Mouse (Mus musculus): ENCODE measurements around the gene Ppan. TPM values are rescaled to one million over a fixed set of nuclear protein-coding genes. Genes with fewer than 3 reads are reported as not detected.
A peak's percentile ranks its signal among the peaks of the same experiment; 100 is the strongest.

Ppan gene
- polyA plus RNA-seq (2016; fragmentation: Nextera tagmentation; extraction: Ambion mirVana), result 63.2 and 66.9 TPM in 2 replicates

DNA sequence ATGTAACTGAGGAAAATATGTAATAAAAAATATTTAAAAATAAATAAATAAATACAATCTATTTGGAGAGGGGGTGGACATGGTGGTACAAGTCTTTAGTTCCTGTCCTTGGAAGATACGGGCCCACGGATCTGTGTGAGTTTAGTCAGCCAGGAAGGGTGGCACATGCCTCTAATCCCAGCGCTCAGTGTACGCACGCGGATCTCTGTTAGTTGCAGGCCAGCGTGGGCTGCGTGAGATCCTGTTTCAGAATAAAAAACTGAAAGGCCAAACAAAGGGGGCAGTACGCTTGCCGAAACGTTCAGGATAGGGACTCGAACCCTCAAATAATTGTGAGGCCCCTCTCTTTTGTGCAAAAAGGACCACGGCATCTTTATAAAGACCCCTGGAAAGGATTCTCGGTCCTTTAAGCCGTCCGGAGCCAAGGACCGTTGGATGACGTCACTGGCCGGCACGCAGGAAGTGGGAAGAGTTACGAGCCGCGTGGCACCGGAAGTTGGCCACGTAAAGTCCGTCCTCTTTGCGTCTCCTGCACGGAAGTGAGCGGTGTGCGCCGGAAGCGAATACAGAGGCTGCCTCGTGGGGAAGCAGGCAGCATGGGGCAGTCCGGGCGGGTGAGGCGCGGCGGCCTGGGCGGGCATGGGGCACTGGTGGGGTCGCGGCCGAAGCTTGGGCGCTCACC is at the start of gene Ppan:
TSS of gene Ppan (plus strand) at position 472 of the 682 bp plus-strand sequence.
- Histone ChIP-seq H3K4me2 (peak within 1 kb of the TSS; percentile 91), H3K9me3 (peaks cover 2% of the 10 kb centered on the region; the same call in 1 of the 2 replicates), H3K27ac (peak within 1 kb of the TSS; percentile 90), H3K9ac (peak within 1 kb of the TSS; percentile 86), H3K27me3 (no peaks in the 10 kb centered on the region), H3K36me3 (replicated peaks) (peaks cover 36% of the 10 kb centered on the region), H3K4me1 (peaks cover 10% of the 10 kb centered on the region), H3K4me3 (replicated peaks) (peak within 1 kb of the TSS; percentile 84)
- under 1% methylated on average over 43 of the region's 43 CpGs for WGBS
- peak; percentile 96 for ATAC-seq (ENCODE audit: low FRiP score)

DNA sequence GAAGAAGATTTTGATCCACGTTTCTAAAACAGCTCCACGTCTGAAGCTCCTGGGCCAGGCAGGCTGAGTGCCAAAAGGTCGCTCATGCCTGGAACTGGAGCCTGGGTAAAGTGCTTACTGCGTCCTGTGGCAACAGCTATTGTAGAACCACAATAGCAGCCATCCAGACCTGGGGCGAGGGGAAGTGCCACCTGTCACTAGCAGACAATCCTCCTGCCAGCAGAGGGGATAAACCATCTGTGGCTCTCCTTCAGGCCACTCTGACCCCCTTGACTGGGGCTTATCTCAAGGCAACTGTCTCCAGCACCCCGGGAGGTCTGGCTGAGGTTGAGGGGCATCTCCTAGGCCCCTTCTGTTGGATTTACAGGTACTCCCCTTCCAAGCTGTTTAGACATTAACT is 49.0 kb upstream of the Ppan start:
- no peak overlapping the region for H3K27ac ChIP-seq
- no peaks in the 10 kb centered on the region for H3K27me3 ChIP-seq
- 59% methylated on average over 6 of the region's 6 CpGs for WGBS
- no peak overlapping the region for H3K4me3 ChIP-seq (replicated peaks)
- H3K9me3 ChIP-seq, result no peaks in the 10 kb centered on the region
- H3K4me2 ChIP-seq, result no peak overlapping the region
- H3K4me1 ChIP-seq, result no peaks in the 10 kb centered on the region
- H3K9ac ChIP-seq, result no peak overlapping the region
- no peak for ATAC-seq (ENCODE audit: low FRiP score)
- H3K36me3 ChIP-seq (replicated peaks), result no peaks in the 10 kb centered on the region

DNA sequence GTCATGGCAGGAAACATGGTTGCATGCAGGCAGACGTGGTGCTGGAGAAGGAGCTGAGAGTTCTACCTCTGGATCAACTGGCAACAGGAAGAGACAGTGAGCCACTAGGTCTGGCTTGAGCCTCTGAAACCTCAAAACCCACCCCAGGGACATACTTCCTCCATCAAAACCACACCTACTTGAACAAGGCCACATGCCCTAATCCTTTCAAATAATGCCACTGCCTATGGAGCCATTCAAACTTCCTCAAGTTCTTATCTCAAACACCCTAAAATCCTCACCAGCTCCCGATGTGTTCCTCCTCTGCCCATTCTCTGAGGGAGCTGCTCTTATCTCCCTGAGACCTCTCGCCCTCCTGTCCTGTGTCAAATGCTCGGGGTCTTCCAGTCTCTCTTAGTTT is 45.8 kb upstream of the Ppan start:
- no peak overlapping the region for H3K9ac ChIP-seq
- 79% methylated on average over 4 of the region's 4 CpGs for WGBS
- no peaks in the 10 kb centered on the region for H3K27me3 ChIP-seq
- no peaks in the 10 kb centered on the region for H3K9me3 ChIP-seq
- H3K4me3 ChIP-seq (replicated peaks), result no peak overlapping the region
- H3K36me3 ChIP-seq (replicated peaks), result no peaks in the 10 kb centered on the region
- no peak overlapping the region for H3K4me2 ChIP-seq
- ATAC-seq (ENCODE audit: low FRiP score), result no peak
- no peaks in the 10 kb centered on the region for H3K4me1 ChIP-seq
- H3K27ac ChIP-seq, result no peak overlapping the region

DNA sequence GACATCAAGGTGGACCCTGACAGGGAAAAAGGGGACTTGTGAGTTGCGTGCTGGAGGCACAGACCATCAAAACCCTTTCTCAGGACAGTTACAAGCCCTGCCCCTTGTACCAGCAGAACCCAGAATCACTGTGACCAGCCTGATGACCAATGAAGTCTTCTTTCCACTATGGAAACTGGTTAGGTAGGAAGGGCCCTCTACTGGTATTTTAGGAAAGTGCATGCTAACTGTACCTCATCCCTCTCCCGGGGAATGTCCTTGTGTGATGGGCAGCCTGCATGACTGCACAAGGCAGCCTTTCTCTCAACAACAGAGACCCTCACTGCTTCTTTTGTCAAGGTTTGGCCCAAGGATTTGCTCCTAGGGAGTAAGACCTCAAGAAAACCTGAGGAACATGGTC is 45.3 kb upstream of the Ppan start:
- H3K27ac ChIP-seq, result no peak overlapping the region
- WGBS, result 35% methylated on average over 2 of the region's 2 CpGs
- H3K36me3 ChIP-seq (replicated peaks), result no peaks in the 10 kb centered on the region
- no peak overlapping the region for H3K4me3 ChIP-seq (replicated peaks)
- no peaks in the 10 kb centered on the region for H3K9me3 ChIP-seq
- no peaks in the 10 kb centered on the region for H3K27me3 ChIP-seq
- no peak for ATAC-seq (ENCODE audit: low FRiP score)
- H3K9ac ChIP-seq, result no peak overlapping the region
- no peak overlapping the region for H3K4me2 ChIP-seq
- H3K4me1 ChIP-seq, result no peaks in the 10 kb centered on the region

DNA sequence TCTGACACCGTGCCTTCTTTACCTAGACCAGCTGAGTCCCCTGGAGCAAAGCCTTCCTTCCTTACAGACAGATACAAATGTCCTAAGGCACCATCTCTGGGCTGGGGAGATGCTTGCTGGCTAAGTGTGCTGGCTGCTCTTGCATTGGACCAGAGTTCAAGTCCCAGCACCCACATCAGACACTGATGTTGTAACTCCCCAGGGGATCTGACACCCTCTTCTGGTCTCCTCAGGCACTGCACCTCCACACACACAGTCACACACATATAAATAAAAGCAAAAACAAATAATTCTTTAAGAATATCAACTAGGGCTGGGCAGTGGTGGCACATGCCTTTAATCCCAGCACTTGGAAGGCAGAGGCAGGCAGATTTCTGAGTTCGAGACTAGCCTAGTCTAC is 37.8 kb upstream of the Ppan start:
- Histone ChIP-seq H3K4me1 (no peaks in the 10 kb centered on the region), H3K27ac (no peak overlapping the region), H3K4me2 (no peak overlapping the region), H3K4me3 (replicated peaks) (no peak overlapping the region), H3K9ac (no peak overlapping the region), H3K27me3 (peaks cover 3% of the 10 kb centered on the region; the same call in 1 of the 2 replicates), H3K9me3 (no peaks in the 10 kb centered on the region), H3K36me3 (replicated peaks) (no peaks in the 10 kb centered on the region)
- no peak for ATAC-seq (ENCODE audit: low FRiP score)
- 91% methylated on average over 2 of the region's 2 CpGs for WGBS

DNA sequence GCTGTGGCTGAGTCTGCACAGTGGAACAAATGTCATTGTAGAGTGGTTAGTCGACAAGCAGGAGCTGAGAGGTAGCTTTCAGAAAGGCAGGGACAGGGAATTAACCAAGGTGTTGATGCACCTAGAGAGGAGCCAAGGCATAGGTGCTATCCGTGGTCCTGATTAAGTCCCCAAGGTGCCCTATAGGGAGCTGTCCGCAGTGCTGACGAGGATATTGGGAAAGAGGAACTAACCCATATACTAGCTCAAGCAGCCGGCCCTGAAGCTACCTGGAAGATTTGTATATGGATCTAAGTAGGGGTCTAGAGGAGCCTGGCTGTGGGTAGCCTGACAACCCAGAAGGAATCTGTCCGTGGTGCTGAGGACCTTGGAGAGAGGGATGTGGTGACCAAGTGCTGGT is 30.8 kb upstream of the Ppan start:
- no peak for ATAC-seq (ENCODE audit: low FRiP score)
- no peak overlapping the region for H3K4me2 ChIP-seq
- no peaks in the 10 kb centered on the region for H3K9me3 ChIP-seq
- no peak overlapping the region for H3K27ac ChIP-seq
- WGBS, result 14% methylated on average over 6 of the region's 6 CpGs
- H3K4me1 ChIP-seq, result no peaks in the 10 kb centered on the region
- H3K9ac ChIP-seq, result no peak overlapping the region
- no peaks in the 10 kb centered on the region for H3K36me3 ChIP-seq (replicated peaks)
- peaks cover 18% of the 10 kb centered on the region; the same call in 1 of the 2 replicates for H3K27me3 ChIP-seq
- H3K4me3 ChIP-seq (replicated peaks), result no peak overlapping the region

DNA sequence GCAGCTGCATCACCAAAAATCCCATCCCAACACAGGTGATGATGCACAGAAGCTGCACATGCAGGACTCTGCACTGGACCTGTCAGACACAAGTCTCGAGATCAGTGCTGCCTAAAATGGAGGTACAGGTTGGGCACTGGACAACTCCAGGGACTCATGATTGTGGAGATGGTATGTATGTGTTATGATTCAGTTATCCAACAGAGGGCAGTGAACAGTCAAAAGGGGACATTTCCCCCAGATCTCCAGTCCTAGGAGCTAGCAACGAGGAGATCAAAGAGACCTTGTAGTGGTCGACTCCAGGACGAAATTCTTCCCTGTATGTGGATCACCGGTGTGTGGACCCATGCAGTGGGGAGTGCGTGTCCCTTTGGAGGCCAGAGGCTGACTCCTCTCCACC is 28.0 kb upstream of the Ppan start:
- no peak for ATAC-seq (ENCODE audit: low FRiP score)
- WGBS, result 60% methylated on average over 6 of the region's 6 CpGs
- no peaks in the 10 kb centered on the region for H3K9me3 ChIP-seq

DNA sequence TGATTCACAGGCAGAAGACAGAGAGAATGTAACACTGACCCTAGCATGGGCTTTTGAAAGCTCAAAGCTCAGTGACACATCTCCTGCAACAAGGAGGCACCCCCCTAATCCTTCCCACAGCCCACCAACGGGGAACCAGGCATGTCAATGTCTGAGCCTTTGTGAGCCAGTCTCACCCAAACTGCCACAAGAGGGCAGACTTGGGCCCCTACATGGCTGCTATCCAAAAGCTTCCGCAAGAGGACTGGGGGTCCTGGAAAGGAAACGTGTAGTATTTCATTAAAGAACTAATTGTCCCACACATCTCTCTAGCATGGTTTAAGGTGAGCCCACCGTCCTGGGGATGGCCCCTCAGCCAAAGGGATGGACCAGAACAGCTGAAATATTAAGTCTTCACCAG is 26.2 kb upstream of the Ppan start:
- Histone ChIP-seq H3K27me3 (peaks cover 38% of the 10 kb centered on the region), H3K4me2 (no peak overlapping the region), H3K4me3 (replicated peaks) (no peak overlapping the region), H3K27ac (no peak overlapping the region), H3K9me3 (no peaks in the 10 kb centered on the region), H3K9ac (no peak overlapping the region), H3K4me1 (no peaks in the 10 kb centered on the region), H3K36me3 (replicated peaks) (no peaks in the 10 kb centered on the region)
- WGBS, result 8% methylated on average over 4 of the region's 4 CpGs
- no peak for ATAC-seq (ENCODE audit: low FRiP score)

More for the DNA sequence above, 28.0 kb upstream of the Ppan start:
- H3K27me3 ChIP-seq, result peaks cover 23% of the 10 kb centered on the region; the same call in 1 of the 2 replicates
- H3K9ac ChIP-seq, result no peak overlapping the region
- no peak overlapping the region for H3K4me3 ChIP-seq (replicated peaks)
- no peaks in the 10 kb centered on the region for H3K36me3 ChIP-seq (replicated peaks)
- no peaks in the 10 kb centered on the region for H3K4me1 ChIP-seq
- H3K4me2 ChIP-seq, result no peak overlapping the region
- H3K27ac ChIP-seq, result no peak overlapping the region

DNA sequence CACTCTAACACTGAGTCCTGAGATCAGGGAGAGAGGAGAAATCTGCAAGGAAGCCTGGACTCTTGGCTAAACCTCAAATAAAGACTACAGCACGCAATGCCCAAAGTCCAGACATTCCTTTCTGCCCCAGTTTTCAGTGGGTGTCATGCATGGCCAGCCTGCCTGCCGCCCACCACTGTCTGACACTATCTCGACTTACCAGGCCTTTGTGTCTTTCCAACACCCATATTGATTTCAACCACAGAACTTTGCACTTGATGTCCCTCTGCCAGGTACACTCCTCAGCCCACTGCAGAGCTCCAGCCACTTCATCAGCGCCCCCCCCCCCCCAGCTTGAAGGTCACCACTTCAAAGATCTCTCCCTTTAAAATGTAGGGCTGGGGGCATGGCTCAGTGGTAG is 25.8 kb upstream of the Ppan start:
- Histone ChIP-seq H3K36me3 (replicated peaks) (no peaks in the 10 kb centered on the region), H3K9ac (no peak overlapping the region), H3K27ac (no peak overlapping the region), H3K4me1 (no peaks in the 10 kb centered on the region), H3K9me3 (no peaks in the 10 kb centered on the region), H3K27me3 (peaks cover 42% of the 10 kb centered on the region), H3K4me3 (replicated peaks) (no peak overlapping the region), H3K4me2 (no peak overlapping the region)
- WGBS, result 59% methylated on average over 4 of the region's 4 CpGs
- no peak for ATAC-seq (ENCODE audit: low FRiP score)

DNA sequence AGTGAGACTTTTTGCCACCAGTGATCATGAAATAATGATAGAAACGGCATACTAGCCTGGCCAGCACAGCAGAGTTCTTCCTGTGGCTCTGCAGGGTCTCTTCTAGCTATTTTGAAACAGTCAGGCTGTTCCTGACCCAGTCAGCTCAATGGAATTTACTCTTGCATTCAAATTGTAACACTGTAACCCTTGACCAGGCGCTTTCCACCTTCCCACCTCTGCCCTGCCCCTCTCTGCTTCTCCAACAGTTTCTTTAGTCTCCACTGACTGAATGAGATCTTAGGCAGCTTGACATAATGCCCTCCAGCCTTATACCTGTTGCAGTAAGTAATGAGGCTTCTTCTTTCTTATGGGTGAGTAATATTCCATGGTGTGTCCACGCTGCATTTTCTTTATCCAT is 21.1 kb upstream of the Ppan start:
- Histone ChIP-seq H3K9ac (no peak overlapping the region), H3K27ac (no peak overlapping the region), H3K4me2 (no peak overlapping the region), H3K27me3 (peaks cover 70% of the 10 kb centered on the region), H3K9me3 (no peaks in the 10 kb centered on the region), H3K4me3 (replicated peaks) (no peak overlapping the region), H3K4me1 (0 out of 2 replicates have a peak, but pooled peaks cover 8% of the 10 kb centered on the region), H3K36me3 (replicated peaks) (no peaks in the 10 kb centered on the region)
- 68% methylated on average over 3 of the region's 3 CpGs for WGBS
- no peak for ATAC-seq (ENCODE audit: low FRiP score)

DNA sequence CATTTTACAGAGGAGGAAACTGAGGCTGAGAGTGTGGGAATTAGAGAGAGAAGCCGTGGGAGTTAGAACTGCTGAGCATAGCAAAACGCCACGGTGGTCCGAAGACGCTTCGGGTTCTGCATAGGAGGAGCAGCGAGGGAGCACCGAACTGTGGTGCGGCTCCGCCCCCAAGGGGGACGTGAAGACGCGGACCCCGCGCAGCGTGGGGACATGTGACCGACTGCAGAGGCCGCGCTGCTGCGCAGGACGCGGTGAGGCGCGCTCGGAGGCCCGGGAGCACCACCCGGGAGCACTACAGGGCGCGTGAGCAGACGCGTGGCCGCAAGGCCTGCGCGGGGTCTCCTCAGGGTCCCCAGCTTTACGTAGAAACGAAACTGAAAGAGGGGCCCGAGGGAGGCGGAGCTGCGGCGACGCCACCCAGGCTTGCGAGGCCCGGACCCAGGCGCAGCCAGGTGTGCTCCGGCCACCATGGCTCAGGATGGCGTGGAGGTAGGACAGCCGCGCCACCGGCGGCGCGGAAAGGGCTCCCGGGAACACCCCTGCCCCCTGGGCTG is 19.4 kb upstream of the Ppan start, which contains the start of gene A230050P20Rik:
TSS of gene A230050P20Rik (plus strand) at position 195 of the 554 bp plus-strand sequence.
- peak within 1 kb of the TSS; percentile 28 for H3K4me3 ChIP-seq (replicated peaks)
- no peaks in the 10 kb centered on the region for H3K36me3 ChIP-seq (replicated peaks)
- H3K4me2 ChIP-seq, result peak within 1 kb of the TSS; percentile 35
- no peak for ATAC-seq (ENCODE audit: low FRiP score)
- H3K27me3 ChIP-seq, result peaks cover 72% of the 10 kb centered on the region
- 0 out of 2 replicates have a peak, but pooled peaks cover 8% of the 10 kb centered on the region for H3K4me1 ChIP-seq
- 9% methylated on average over 53 of the region's 53 CpGs for WGBS
- no peak within 1 kb of the TSS for H3K27ac ChIP-seq
- H3K9me3 ChIP-seq, result no peaks in the 10 kb centered on the region
- H3K9ac ChIP-seq, result no peak within 1 kb of the TSS

DNA sequence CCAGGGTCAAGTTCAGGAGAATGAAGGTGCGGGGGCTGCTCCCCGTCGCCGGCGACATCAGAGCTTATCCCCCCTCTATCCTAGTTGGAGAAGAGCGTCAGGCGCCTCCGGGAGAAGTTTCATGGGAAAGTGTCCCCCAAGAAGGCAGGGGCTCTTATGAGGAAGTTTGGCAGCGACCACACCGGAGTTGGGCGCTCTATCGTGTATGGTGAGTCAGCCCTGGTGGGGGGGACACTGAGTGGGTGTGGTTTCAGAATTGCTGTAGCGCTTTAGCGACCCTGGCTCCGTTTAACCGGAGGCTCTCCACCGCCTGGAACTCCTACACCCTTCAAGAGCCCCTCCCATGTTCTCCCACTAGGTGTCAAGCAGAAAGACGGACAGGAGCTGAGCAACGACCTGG is 18.7 kb upstream of the Ppan start:
- H3K9me3 ChIP-seq, result no peaks in the 10 kb centered on the region
- peak overlapping the region; percentile 35 for H3K4me2 ChIP-seq
- no peak overlapping the region for H3K27ac ChIP-seq
- no peaks in the 10 kb centered on the region for H3K36me3 ChIP-seq (replicated peaks)
- no peak overlapping the region for H3K9ac ChIP-seq
- peak overlapping the region; percentile 28 for H3K4me3 ChIP-seq (replicated peaks)
- peaks cover 72% of the 10 kb centered on the region for H3K27me3 ChIP-seq
- 10% methylated on average over 19 of the region's 19 CpGs for WGBS
- 0 out of 2 replicates have a peak, but pooled peaks cover 8% of the 10 kb centered on the region for H3K4me1 ChIP-seq
- ATAC-seq (ENCODE audit: low FRiP score), result no peak

Measured in forebrain, embryonic 12.5 days (tissue).